Mouse (Mus musculus): ENCODE measurements at regions not wholly inside any gene's neighbourhood (a gene's known extent, or its start where the extent isn't known, plus 50 kb on each side); places are given as distances from the start of the nearest gene placed in this dataset.

DNA sequence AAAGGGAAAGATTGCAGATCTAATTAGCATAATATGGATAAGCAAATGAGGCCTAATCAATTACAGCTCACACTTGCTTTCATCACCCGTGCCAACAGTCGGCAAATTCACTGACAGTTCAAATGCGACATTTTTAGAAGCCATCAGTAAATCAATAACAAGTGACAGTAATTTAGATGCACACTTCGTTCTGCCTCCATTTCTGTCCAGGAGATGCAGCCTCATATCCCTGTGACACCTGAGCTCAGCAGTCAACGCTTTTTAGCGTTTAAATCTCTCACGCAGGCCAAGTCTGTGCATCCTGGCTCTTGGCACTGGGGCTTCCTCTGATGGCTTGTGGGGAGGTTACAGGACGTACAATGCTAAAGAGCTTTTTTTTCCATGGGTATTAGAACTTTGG, 218.0 kb downstream of the Nuf2 start:
- 76% methylated on average over 8 of the region's 8 CpGs for WGBS
- Histone ChIP-seq H3K79me2 (replicated peaks; ENCODE audit: control insufficient read depth, insufficient read depth, low read length) (no peaks in the 10 kb centered on the region), H3K36me3 (ENCODE audit: control insufficient read depth, insufficient read depth, low read length) (no peaks in the 10 kb centered on the region), H3K4me1 (ENCODE audit: control insufficient read depth, insufficient read depth, low read length) (no peaks in the 10 kb centered on the region), H3K4me3 (no peak overlapping the region), H3K27me3 (ENCODE audit: control insufficient read depth, insufficient read depth, low read length) (no peaks in the 10 kb centered on the region), H3K27ac (no peak overlapping the region), H3K9ac (ENCODE audit: low read depth, low read length) (no peak overlapping the region)
- DNase-seq, result no peak
- intact Hi-C loops (cut with DNase I), result no loop called here
- no peak for TF ChIP-seq POLR2A (IDR thresholded peaks at IDR 0.05; ENCODE audit: insufficient read depth, low read depth, low read length)
- TF ChIP-seq EP300 (IDR thresholded peaks at IDR 0.05; ENCODE audit: insufficient read depth, low read depth, low read length), result no peak
- TF ChIP-seq CTCF (IDR thresholded peaks at IDR 0.05), result no peak

DNA sequence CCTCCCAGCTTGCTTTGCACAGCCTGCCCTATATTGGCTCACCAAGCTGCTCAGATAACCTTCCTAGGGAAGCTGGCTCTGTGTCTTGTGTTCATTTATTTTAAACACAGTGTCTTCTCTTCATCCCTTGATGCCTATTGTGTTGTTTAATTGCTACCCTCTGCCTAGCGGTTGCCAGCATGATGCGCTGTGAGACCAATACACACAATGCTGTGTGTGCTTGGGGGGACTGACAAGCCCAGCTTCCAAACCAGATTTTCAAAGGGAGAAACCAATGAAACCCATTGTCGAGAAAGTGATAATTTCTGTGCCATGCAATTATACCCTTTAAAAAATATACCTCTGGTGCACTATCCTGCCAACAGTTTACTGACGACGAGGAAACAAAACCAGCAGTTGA, 247.8 kb downstream of the Nuf2 start:
- Histone ChIP-seq H3K36me3 (ENCODE audit: control insufficient read depth, insufficient read depth, low read length) (no peaks in the 10 kb centered on the region), H3K4me1 (ENCODE audit: control insufficient read depth, insufficient read depth, low read length) (no peaks in the 10 kb centered on the region), H3K9ac (ENCODE audit: low read depth, low read length) (no peak overlapping the region), H3K4me3 (no peak overlapping the region), H3K27me3 (ENCODE audit: control insufficient read depth, insufficient read depth, low read length) (no peaks in the 10 kb centered on the region), H3K27ac (no peak overlapping the region), H3K79me2 (replicated peaks; ENCODE audit: control insufficient read depth, insufficient read depth, low read length) (no peaks in the 10 kb centered on the region)
- TF ChIP-seq EP300 (IDR thresholded peaks at IDR 0.05; ENCODE audit: insufficient read depth, low read depth, low read length) (no peak), CTCF (IDR thresholded peaks at IDR 0.05) (no peak)
- DNase-seq, result no peak
- intact Hi-C loops (cut with DNase I), result no loop called here
- 94% methylated on average over 5 of the region's 5 CpGs for WGBS

DNA sequence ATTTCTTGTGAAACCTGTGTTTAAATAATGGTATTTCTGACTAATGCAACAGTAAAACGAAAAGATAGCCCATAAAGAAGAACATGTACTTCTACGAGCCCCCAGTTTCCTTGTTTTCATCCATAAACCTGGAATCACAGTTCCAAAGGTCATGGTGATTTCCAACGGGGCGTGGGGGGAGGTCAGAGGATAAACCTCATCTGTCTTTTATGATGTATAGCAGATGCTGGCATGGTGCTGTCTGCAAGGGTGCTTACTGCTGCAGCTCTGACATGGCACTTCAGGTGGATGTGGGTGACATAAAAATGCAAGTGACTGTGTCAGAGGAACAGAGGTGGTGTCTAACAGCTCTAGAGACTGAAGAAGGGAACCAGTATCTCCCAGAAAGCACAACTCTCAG, 260.5 kb downstream of the Nuf2 start:
- no peaks in the 10 kb centered on the region for H3K36me3 ChIP-seq (ENCODE audit: control insufficient read depth, insufficient read depth, low read length)
- no peak overlapping the region for H3K27ac ChIP-seq
- DNase-seq, result no peak
- no peaks in the 10 kb centered on the region for H3K4me1 ChIP-seq (ENCODE audit: control insufficient read depth, insufficient read depth, low read length)
- TF ChIP-seq CTCF (IDR thresholded peaks at IDR 0.05) (no peak), EP300 (IDR thresholded peaks at IDR 0.05; ENCODE audit: insufficient read depth, low read depth, low read length) (no peak)
- no peak overlapping the region for H3K4me3 ChIP-seq
- H3K27me3 ChIP-seq (ENCODE audit: control insufficient read depth, insufficient read depth, low read length), result no peaks in the 10 kb centered on the region; the same call in 1 of the 2 replicates
- H3K79me2 ChIP-seq (replicated peaks; ENCODE audit: control insufficient read depth, insufficient read depth, low read length), result no peaks in the 10 kb centered on the region
- intact Hi-C loops (cut with DNase I), result no loop called here
- WGBS, result 61% methylated on average over 4 of the region's 4 CpGs
- no peak overlapping the region for H3K9ac ChIP-seq (ENCODE audit: low read depth, low read length)

DNA sequence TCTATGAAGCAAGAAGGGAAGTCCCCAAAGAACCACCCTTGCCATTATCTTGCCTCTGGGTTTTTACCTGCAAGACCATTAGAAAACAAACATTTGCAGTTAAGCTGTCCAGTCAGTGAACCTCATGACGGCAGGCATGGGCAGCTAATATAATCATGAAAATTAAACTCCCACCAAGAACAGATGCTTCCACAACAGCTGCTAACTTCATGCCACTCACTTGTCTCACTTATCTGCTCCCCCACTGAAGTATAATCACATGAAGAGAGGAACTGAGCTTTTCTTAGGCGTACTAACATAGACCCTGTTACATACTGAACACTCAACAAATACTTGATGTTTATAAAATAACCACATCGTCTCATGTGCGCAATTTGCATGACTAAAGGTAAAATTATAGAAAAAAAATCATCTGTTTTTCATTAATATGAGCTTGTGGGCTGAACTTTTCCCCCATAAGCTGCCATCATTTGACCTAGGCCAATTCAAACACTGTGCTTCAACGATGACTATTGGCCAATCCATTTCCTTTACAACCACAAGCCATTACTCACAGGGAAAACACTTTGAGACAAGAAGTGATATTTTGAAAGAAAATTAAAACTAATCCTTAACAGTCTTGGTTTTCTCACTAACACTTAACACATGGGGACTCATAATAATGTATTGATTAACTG, 267.1 kb downstream of the Nuf2 start:
- WGBS, result 80% methylated on average over 5 of the region's 5 CpGs
- H3K79me2 ChIP-seq (replicated peaks; ENCODE audit: control insufficient read depth, insufficient read depth, low read length), result no peaks in the 10 kb centered on the region
- no peak overlapping the region for H3K27ac ChIP-seq
- H3K9ac ChIP-seq (ENCODE audit: low read depth, low read length), result no peak overlapping the region
- no peaks in the 10 kb centered on the region for H3K4me1 ChIP-seq (ENCODE audit: control insufficient read depth, insufficient read depth, low read length)
- no peak overlapping the region for H3K4me3 ChIP-seq
- TF ChIP-seq CTCF (IDR thresholded peaks at IDR 0.05) (no peak), POLR2A (IDR thresholded peaks at IDR 0.05; ENCODE audit: insufficient read depth, low read depth, low read length) (no peak), EP300 (IDR thresholded peaks at IDR 0.05; ENCODE audit: insufficient read depth, low read depth, low read length) (no peak)
- no peak for DNase-seq
- H3K36me3 ChIP-seq (ENCODE audit: control insufficient read depth, insufficient read depth, low read length), result no peaks in the 10 kb centered on the region
- intact Hi-C loops (cut with DNase I), result no loop called here
- no peaks in the 10 kb centered on the region for H3K27me3 ChIP-seq (ENCODE audit: control insufficient read depth, insufficient read depth, low read length)

DNA sequence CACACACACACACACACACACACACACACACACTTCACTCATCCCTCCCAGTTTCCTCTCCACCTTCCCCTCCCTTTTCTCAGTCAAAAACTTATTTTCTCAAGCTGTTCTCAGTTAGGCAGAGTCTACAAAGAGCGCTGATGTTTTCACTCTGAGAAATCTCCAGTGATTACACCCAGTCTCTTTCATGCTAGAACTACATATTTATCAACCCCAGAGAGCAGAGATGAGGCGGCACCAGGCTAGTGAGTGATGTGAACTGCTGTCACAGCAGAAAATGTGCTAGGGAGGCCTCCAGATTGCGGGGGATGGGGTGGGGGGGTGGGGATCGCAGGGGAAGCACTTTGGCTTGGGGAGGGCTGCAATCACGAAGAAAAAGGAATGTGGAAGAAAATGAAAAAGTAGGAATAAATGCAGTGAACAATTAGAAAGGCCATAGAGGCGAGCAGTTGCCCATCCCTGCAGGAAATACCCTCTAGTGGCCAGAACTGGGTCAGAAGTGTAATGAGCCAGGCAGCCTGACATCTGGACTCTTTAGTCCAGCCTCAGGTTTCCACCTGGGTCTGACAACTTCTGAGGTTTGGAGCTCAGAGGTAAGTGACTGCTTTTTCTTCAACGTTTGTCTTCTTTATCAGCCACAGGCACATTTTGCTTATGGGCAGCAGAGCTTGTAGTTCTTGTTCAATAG, 276.9 kb downstream of the Nuf2 start:
- Histone ChIP-seq H3K27ac (no peak overlapping the region), H3K4me1 (ENCODE audit: control insufficient read depth, insufficient read depth, low read length) (no peaks in the 10 kb centered on the region), H3K36me3 (ENCODE audit: control insufficient read depth, insufficient read depth, low read length) (no peaks in the 10 kb centered on the region), H3K9ac (ENCODE audit: low read depth, low read length) (no peak overlapping the region), H3K4me3 (no peak overlapping the region), H3K79me2 (replicated peaks; ENCODE audit: control insufficient read depth, insufficient read depth, low read length) (no peaks in the 10 kb centered on the region), H3K27me3 (ENCODE audit: control insufficient read depth, insufficient read depth, low read length) (no peaks in the 10 kb centered on the region; the same call in 1 of the 2 replicates)
- no peak for TF ChIP-seq POLR2A (IDR thresholded peaks at IDR 0.05; ENCODE audit: insufficient read depth, low read depth, low read length)
- peak; percentile 36 for TF ChIP-seq CTCF (IDR thresholded peaks at IDR 0.05)
- intact Hi-C loops (cut with DNase I), result no loop called here
- 59% methylated on average over 7 of the region's 7 CpGs for WGBS
- no peak for DNase-seq

DNA sequence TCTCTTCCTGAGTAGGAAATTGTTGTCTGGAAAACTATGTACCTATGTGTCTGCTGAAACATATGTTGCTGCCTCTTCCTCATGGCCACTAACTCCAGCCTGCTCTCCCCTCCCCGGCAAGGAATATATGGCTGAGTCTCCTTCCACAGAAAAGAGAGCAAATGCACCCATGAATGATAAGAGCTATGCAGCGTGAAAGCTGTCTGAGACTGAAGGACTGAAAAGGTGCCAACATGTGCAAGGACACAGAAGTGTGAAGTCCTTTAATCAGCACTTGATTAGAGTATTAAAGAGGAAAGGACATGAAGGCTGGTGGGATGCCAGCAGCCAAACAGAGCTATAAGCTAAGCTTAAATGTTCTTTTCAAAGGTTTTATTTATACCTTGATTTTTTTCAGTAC, 279.1 kb downstream of the Nuf2 start:
- Histone ChIP-seq H3K4me3 (no peak overlapping the region), H3K9ac (ENCODE audit: low read depth, low read length) (no peak overlapping the region), H3K36me3 (ENCODE audit: control insufficient read depth, insufficient read depth, low read length) (no peaks in the 10 kb centered on the region), H3K27me3 (ENCODE audit: control insufficient read depth, insufficient read depth, low read length) (no peaks in the 10 kb centered on the region), H3K79me2 (replicated peaks; ENCODE audit: control insufficient read depth, insufficient read depth, low read length) (no peaks in the 10 kb centered on the region), H3K27ac (no peak overlapping the region), H3K4me1 (ENCODE audit: control insufficient read depth, insufficient read depth, low read length) (peaks cover 2% of the 10 kb centered on the region; the same call in 1 of the 2 replicates)
- 15% methylated on average over 2 of the region's 2 CpGs for WGBS
- no peak for DNase-seq
- TF ChIP-seq POLR2A (IDR thresholded peaks at IDR 0.05; ENCODE audit: insufficient read depth, low read depth, low read length) (no peak), EP300 (IDR thresholded peaks at IDR 0.05; ENCODE audit: insufficient read depth, low read depth, low read length) (no peak), CTCF (IDR thresholded peaks at IDR 0.05) (no peak)
- intact Hi-C loops (cut with DNase I), result no loop called here
